Mouse (Mus musculus) liver, postnatal 0 days (tissue): ENCODE results near the gene Cmtm6. TPM values are rescaled to one million over a fixed set of nuclear protein-coding genes. Genes with fewer than 3 reads are reported as not detected.

ENCODE experiments used
- ATAC-seq: fragments of 200-750 bp; cut with Nextera tagmentation; 2 replicates; pipeline ENCODE4 v1.8.0; 2017; ENCODE audit warnings: mild to moderate bottlenecking, moderate library complexity
- DNase-seq: peaks from one replicate; pipeline ENCODE4 v3.0.0-alpha.2; 2016
- H3K27ac ChIP-seq: fragments of 300-500 bp; sonication (generic); 2 replicates; pipeline ENCODE4 v1.5.1; 2014; ENCODE audit warnings: antibody characterized with exemption, moderate library complexity, mild to moderate bottlenecking, low read depth
- H3K27me3 ChIP-seq: fragments of 300-500 bp; sonication (generic); 2 replicates; pipeline ENCODE4 v1.6.1; 2014; ENCODE audit warnings: low read length, control low read depth, mixed read lengths; ENCODE audit not compliant: insufficient read depth
- H3K36me3 ChIP-seq: fragments of 300-500 bp; sonication (generic); replicated peaks from 2 replicates; pipeline ENCODE4 v1.6.1; 2014; ENCODE audit warnings: mild to moderate bottlenecking, control low read depth, low read length, moderate library complexity, mixed read lengths; ENCODE audit not compliant: insufficient read depth
- H3K4me1 ChIP-seq: fragments of 300-500 bp; sonication (generic); 2 replicates; pipeline ENCODE4 v1.6.1; 2014; ENCODE audit warnings: antibody characterized with exemption, mild to moderate bottlenecking, control low read depth; ENCODE audit not compliant: insufficient read depth
- H3K4me2 ChIP-seq: fragments of 300-500 bp; sonication (generic); 2 replicates; pipeline ENCODE4 v1.6.1; 2014; ENCODE audit warnings: low read depth, mild to moderate bottlenecking, low read length, moderate library complexity, mixed read lengths
- H3K4me3 ChIP-seq: fragments of 300-500 bp; sonication (generic); 2 replicates; pipeline ENCODE4 v1.5.1; 2014; ENCODE audit warnings: low read depth, low read length
- H3K9ac ChIP-seq: fragments of 300-500 bp; sonication (generic); replicated peaks from 2 replicates; pipeline ENCODE4 v1.6.1; 2014; ENCODE audit warnings: mild to moderate bottlenecking, moderate library complexity
- H3K9me3 ChIP-seq: fragments of 300-500 bp; sonication (generic); 2 replicates; pipeline ENCODE4 v1.6.1; 2016; ENCODE audit warnings: mild to moderate bottlenecking, control low read depth, low read length, mixed read lengths
- CTCF ChIP-seq: sonication (generic); IDR thresholded peaks from 2 replicates; pipeline ENCODE4 v1.5.1; 2016; ENCODE audit warnings: antibody characterized with exemption, low read depth
- EP300 ChIP-seq: IDR thresholded peaks from 2 replicates; pipeline ENCODE4 v1.6.1; 2016; ENCODE audit warnings: antibody characterized with exemption, low read depth, mild to moderate bottlenecking
- WGBS: fragments of 180-500 bp; shearing (Covaris S2); extraction: QIAGEN DNeasy Blood & Tissue Kit; methylation state at CpG from one replicate; pipeline ENCODE4 v1.1.7; 2014; ENCODE audit not compliant: insufficient replicate concordance; 5-methylcytosine and 5-hydroxymethylcytosine counted together
- polyA plus RNA-seq: library from polyadenylated mRNA; unstranded; fragments of >200 nt; fragmentation: Nextera tagmentation; extraction: Ambion mirVana; gene quantifications from 2 replicates; pipeline ENCODE4 v1.2.1, GENCODE M21; 2015

The Cmtm6 gene
- polyA plus RNA-seq, 1 experiment from 2014 or later: 30.1 TPM

GRCm38 (mm10) chr9:114699882-114700665 lies 30.8 kb upstream of the Cmtm6 start:
- no peak for DNase-seq
- no peak overlapping the region for H3K4me3 ChIP-seq
- WGBS: 82% methylated on average over 13 of the region's 16 CpGs
- no peaks in the 10 kb centered on the region for H3K4me1 ChIP-seq
- H3K36me3 ChIP-seq: peaks cover 4% of the 10 kb centered on the region
- H3K27me3 ChIP-seq: no peaks in the 10 kb centered on the region
- no peaks in the 10 kb centered on the region for H3K9me3 ChIP-seq
- no peak overlapping the region for H3K27ac ChIP-seq
- no peak for TF ChIP-seq CTCF
- TF ChIP-seq EP300: no peak
- no peak for ATAC-seq
- H3K9ac ChIP-seq: no peak overlapping the region
- no peak overlapping the region for H3K4me2 ChIP-seq

DNA sequence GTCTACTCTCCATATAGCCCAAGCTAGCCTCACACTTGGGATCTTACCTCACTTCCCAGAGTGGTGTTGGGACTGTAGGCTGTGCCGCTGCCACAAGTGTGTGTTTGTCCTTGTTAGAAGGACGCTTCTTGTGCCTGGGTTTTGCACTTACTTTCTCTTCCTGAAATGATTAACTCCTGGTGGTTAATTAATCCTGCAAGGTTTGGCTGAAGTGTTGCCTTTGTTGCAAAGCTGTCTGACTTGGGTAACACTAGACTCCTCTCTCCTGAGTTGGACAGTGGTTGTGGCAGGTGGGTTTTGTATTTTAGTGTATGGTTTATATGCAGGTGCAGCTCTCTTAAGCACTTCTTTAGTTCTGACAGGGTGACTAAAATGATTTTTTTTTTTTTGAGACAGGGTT lies 29.9 kb upstream of the Cmtm6 start:
- no peak for ATAC-seq
- TF ChIP-seq CTCF: no peak
- peaks cover 9% of the 10 kb centered on the region for H3K36me3 ChIP-seq
- no peaks in the 10 kb centered on the region for H3K9me3 ChIP-seq
- no peaks in the 10 kb centered on the region for H3K27me3 ChIP-seq
- no peak overlapping the region for H3K4me2 ChIP-seq
- H3K4me1 ChIP-seq: no peaks in the 10 kb centered on the region
- H3K4me3 ChIP-seq: no peak overlapping the region
- no peak for DNase-seq
- 58% methylated on average over 2 of the region's 2 CpGs for WGBS
- H3K27ac ChIP-seq: peak overlapping the region; percentile 51; the same call in 1 of the 2 replicates
- H3K9ac ChIP-seq: no peak overlapping the region

DNA sequence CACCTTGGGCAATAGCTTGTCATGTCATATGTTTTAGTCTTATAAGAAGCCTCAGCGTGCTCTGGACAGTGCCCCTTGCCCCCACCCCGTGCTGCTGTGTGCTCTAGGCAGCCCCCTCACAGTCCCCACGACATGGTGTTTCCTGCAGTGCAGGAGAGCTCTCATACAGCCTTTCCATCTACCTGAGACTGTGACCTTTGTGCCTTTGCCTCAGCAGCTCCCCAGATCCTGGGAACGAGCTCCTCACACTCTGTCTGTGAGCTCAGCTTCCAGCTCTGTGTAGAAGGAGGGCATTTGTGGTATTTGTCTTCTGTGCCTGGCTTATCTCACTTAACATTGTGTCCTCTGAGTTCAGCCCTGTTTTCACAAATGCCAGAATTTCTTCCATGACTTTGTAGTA lies 29.0 kb upstream of the Cmtm6 start:
- Histone ChIP-seq H3K36me3 (peaks cover 15% of the 10 kb centered on the region), H3K27me3 (no peaks in the 10 kb centered on the region), H3K9ac (no peak overlapping the region), H3K27ac (no peak overlapping the region), H3K4me1 (no peaks in the 10 kb centered on the region), H3K4me2 (no peak overlapping the region), H3K9me3 (no peaks in the 10 kb centered on the region), H3K4me3 (no peak overlapping the region)
- 73% methylated on average over 4 of the region's 4 CpGs for WGBS
- ATAC-seq (no peak), DNase-seq (no peak)
- TF ChIP-seq EP300: no peak
- TF ChIP-seq CTCF: no peak

DNA sequence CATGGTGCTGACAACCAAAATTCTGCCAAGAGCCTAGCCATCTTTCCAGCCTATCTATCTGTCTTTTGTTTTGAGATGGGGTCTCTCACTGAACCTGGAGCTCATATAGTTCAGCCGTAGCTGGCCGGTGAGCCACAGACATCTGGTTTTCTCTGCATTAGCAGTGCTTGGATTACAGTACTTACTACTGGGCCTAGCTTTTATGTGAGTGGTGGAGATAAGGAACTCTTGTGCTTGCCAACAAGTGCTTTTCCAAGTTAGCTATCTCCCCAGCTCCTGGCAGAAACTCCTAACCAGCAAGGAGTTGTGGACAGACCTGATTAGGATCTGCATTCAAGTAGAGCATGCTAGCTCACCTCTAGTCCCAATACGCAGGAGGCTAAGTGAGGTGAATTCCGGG lies 23.1 kb upstream of the Cmtm6 start:
- ATAC-seq: no peak
- WGBS: 89% methylated on average over 4 of the region's 4 CpGs
- Histone ChIP-seq H3K4me3 (no peak overlapping the region), H3K9ac (no peak overlapping the region), H3K27ac (no peak overlapping the region), H3K4me1 (no peaks in the 10 kb centered on the region), H3K27me3 (no peaks in the 10 kb centered on the region), H3K9me3 (no peaks in the 10 kb centered on the region), H3K4me2 (no peak overlapping the region), H3K36me3 (peaks cover 32% of the 10 kb centered on the region)
- DNase-seq: no peak
- TF ChIP-seq CTCF (no peak), EP300 (no peak)

DNA sequence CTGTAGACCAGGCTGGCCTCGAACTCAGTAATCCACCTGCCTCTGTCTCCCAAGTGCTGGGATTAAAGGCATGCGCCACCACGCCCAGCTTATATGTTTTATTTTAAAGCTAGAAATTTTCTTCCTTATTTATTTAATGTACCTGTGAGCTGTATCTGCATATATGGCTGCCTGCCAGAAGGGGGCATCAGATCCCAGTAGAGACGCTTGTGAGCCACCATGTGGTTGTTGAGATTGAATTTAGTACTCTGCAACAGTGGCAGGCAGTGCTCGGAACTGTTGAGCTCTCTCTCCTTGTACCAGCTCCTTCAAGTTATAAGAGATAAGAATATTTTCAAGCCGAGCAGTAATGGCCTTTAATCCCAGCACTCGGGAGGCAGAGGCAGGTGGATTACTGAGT lies 20.6 kb upstream of the Cmtm6 start:
- Histone ChIP-seq H3K9me3 (no peaks in the 10 kb centered on the region), H3K9ac (no peak overlapping the region), H3K27me3 (no peaks in the 10 kb centered on the region), H3K4me2 (no peak overlapping the region), H3K36me3 (peaks cover 49% of the 10 kb centered on the region), H3K4me3 (no peak overlapping the region), H3K4me1 (no peaks in the 10 kb centered on the region), H3K27ac (no peak overlapping the region)
- ATAC-seq (no peak), DNase-seq (peak; percentile 38)
- 69% methylated on average over 7 of the region's 7 CpGs for WGBS
- TF ChIP-seq EP300 (no peak), CTCF (peak; percentile 59)

GRCm38 (mm10) chr9:114713481-114713880 lies 17.4 kb upstream of the Cmtm6 start:
- peaks cover 66% of the 10 kb centered on the region for H3K36me3 ChIP-seq
- WGBS: 85% methylated on average over 7 of the region's 7 CpGs
- no peak for TF ChIP-seq EP300
- TF ChIP-seq CTCF: no peak

More at GRCm38 (mm10) chr9:114713481-114713880, 17.4 kb upstream of the Cmtm6 start:
- H3K9ac ChIP-seq: no peak overlapping the region
- no peaks in the 10 kb centered on the region for H3K4me1 ChIP-seq
- DNase-seq: no peak
- no peaks in the 10 kb centered on the region for H3K9me3 ChIP-seq
- no peak for ATAC-seq
- H3K27ac ChIP-seq: no peak overlapping the region
- H3K27me3 ChIP-seq: no peaks in the 10 kb centered on the region
- no peak overlapping the region for H3K4me2 ChIP-seq
- no peak overlapping the region for H3K4me3 ChIP-seq
